Mouse (Mus musculus) CD4-positive helper T cell, adult 2 months (primary cell): Measurements from ENCODE around the gene Gm10722.
"Not testable (repeated sequence)": the region's sequence is repeated elsewhere in the genome, so short reads cannot be mapped to it uniquely, and the experiment has no call there.

Source experiments
- DNase-seq: peaks from one replicate; pipeline ENCODE4 v3.0.0-alpha.2; 2012; ENCODE audit warnings: low read depth, missing footprints, low spot score

Gene Gm10722

DNA sequence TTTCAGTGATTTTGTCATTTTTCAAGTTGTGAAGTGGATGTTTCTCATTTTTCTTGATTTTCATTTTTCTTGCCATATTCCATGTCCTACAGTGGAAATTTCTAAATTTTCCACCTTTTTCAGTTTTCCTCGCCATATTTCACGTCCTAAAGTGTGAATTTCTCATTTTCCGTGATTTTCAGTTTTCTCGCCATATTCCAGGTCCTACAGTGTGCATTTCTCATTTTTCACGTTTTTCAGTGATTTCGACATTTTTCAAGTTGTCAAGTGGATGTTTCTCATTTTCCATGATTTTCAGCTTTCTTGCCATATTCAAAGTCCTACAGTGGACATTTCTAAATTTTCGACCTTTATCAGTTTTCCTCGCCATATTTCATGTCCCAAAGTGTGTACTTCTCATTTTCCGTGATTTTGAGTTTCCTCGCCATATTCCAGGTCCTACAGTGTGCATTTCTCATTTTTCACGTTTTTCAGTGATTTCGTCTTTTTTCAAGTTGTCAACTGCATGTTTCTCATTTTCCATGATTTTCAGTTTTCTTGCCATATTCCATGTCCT, 24.3 kb downstream of the Gm10722 start, which contains the start of gene Gm10717:
TSS of gene Gm10717 (plus strand) at position 506 of the 556 bp plus-strand sequence.
- not testable (repeated sequence) for DNase-seq

DNA sequence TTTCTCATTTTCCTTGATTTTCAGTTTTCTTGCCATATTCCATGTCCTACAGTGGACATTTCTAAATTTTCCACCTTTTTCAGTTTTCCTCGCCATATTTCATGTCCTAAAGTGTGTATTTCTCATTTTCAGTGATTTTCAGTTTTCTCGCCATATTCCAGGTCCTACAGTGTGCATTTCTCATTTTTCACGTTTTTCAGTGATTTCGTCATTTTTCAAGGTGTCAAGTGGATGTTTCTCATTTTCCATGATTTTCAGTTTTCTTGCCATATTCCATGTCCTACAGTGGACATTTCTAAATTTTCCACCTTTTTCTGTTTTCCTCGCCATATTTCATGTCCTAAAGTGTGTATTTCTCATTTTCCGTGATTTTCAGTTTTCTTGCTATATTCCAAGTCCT, 24.9 kb downstream of the Gm10722 start:
- not testable (repeated sequence) for DNase-seq

DNA sequence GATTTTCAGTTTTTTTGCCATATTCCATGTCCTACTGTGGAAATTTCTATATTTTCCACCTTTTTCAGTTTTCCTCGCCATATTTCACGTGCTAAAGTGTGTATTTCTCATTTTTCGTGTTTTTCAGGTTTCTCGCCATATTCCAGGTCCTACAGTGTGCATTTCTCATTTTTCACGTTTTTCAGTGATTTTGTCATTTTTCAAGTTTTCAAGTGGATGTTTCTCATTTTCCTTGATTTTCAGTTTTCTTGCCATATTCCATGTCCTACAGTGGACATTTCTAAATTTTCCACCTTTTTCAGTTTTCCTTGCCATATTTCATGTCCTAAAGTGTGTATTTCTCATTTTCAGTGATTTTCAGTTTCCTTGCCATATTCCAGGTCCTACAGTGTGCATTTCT, 25.4 kb downstream of the Gm10722 start:
- DNase-seq = not testable (repeated sequence)

DNA sequence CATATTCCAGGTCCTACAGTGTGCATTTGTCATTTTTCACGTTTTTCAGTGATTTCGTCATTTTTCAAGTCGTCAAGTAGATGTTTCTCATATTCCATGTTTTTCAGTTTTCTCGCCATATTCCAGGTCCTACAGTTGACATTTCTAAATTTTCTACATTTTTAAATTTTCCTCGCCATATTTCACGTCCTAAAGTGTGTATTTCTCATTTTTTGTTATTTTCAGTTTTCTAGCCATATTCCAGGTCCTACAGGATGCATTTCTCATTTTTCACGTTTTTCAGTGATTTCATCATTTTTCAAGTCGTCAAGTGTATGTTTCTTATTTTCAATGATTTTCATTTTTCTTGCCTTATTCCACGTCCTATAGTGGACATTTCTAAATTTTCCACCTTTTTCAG, 26.0 kb downstream of the Gm10722 start:
- DNase-seq = not testable (repeated sequence)

DNA sequence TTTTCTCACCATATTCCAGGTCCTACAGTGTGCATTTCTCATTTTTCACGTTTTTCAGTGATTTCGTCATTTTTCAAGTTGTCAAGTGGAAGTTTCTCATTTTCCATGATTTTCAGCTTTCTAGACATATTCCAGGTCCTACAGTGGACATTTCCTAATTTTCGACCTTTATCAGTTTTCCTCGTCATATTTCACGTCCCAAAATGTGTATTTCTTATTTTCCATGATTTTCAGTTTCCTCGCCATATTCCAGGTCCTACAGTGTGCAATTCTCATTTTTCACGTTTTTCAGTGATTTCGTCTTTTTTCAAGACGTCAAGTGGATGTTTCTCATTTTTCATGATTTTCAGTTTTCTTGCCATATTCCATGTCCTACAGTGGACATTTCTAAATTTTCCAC, 26.5 kb downstream of the Gm10722 start:
- DNase-seq = peak; percentile 58

DNA sequence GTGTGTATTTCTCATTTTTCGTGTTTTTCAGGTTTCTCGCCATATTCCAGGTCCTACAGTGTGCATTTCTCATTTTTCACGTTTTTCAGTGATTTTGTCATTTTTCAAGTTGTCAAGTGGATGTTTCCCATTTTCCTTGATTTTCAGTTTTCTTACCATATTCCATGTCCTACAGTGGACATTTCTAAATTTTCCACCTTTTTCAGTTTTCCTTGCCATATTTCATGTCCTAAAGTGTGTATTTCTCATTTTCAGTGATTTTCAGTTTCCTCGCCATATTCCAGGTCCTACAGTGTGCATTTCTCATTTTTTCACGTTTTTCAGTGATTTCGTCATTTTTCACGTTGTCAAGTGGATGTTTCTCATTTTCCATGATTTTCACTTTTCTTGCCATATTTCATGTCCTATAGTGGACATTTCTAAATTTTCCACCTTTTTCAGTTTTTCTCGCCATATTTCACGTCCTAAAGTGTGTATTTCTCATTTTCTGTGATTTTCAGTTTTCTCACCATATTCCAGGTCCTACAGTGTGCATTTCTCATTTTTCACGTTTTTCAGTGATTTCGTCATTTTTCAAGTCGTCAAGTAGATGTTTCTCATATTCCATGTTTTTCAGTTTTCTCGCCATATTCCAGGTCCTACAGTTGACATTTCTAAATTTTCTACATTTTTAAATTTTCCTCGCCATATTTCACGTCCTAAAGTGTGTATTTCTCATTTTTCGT, 28.7 kb downstream of the Gm10722 start:
- DNase-seq = not testable (repeated sequence)

DNA sequence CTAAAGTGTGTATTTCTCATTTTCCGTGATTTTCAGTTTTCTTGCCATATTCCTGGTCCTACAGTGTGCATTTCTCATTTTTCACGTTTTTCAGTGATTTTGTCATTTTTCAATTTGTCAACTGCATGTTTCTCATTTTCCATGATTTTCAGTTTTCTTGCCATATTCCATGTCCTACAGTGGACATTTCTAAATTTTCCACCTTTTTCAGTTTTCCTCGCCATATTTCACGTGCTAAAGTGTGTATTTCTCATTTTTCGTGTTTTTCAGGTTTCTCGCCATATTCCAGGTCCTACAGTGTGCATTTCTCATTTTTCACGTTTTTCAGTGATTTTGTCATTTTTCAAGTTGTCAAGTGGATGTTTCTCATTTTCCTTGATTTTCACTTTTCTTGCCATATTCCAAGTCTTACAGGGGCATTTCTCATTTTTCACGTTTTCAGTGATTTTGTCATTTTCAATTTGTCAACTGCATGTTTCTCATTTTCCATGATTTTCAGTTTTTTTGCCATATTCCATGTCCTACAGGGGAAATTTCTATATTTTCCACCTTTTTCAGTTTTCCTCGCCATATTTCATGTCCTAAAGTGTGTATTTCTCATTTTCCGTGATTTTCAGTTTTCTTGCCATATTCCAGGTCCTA, 30.1 kb downstream of the Gm10722 start:
- peak; percentile 80 for DNase-seq

DNA sequence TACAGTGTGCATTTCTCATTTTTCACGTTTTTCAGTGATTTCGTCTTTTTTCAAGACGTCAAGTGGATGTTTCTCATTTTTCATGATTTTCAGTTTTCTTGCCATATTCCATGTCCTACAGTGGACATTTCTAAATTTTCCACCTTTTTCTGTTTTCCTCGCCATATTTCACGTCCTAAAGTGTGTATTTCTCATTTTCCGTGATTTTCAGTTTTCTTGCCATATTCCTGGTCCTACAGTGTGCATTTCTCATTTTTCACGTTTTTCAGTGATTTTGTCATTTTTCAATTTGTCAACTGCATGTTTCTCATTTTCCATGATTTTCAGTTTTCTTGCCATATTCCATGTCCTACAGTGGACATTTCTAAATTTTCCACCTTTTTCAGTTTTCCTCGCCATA, 33.6 kb downstream of the Gm10722 start, which contains the start of gene Gm17535:
TSS of gene Gm17535 (plus strand) at position 301 of the 400 bp plus-strand sequence.
- DNase-seq = not testable (repeated sequence)

DNA sequence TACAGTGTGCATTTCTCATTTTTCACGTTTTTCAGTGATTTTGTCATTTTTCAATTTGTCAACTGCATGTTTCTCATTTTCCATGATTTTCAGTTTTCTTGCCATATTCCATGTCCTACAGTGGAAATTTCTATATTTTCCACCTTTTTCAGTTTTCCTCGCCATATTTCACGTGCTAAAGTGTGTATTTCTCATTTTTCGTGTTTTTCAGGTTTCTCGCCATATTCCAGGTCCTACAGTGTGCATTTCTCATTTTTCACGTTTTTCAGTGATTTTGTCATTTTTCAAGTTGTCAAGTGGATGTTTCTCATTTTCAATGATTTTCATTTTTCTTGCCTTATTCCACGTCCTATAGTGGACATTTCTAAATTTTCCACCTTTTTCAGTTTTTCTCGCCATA, 35.9 kb downstream of the Gm10722 start, which contains the start of gene Gm10715:
TSS of gene Gm10715 (plus strand) at position 301 of the 400 bp plus-strand sequence.
- not testable (repeated sequence) for DNase-seq

DNA sequence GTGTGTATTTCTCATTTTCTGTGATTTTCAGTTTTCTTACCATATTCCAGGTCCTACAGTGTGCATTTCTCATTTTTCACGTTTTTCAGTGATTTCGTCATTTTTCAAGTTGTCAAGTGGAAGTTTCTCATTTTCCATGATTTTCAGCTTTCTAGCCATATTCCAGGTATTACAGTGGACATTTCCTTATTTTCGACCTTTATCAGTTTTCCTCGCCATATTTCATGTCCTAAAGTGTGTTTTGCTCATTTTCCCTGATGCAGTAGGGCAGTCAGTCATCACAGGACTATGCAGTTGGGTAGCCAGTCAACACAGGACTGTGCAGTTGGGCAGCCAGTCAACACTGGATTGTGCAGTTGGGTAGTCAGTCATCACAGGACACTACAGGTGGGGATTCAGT, 37.4 kb downstream of the Gm10722 start:
- DNase-seq = peak; percentile 4
